Mouse (Mus musculus): ENCODE results near the gene Ttc8. TPM values are rescaled to one million over a fixed set of nuclear protein-coding genes. Genes with fewer than 3 reads are reported as not detected.
"Not testable (repeated sequence)": the region's sequence is repeated elsewhere in the genome, so short reads cannot be mapped to it uniquely, and the experiment has no call there.

Gene Ttc8
- polyA plus RNA-seq, 1 experiment from 2014 or later: 6.9 TPM

- no peak overlapping the region for H3K4me3 ChIP-seq (ENCODE audit: low read depth, low read length)
- no peak for ATAC-seq
- 88% methylated on average over 4 of the region's 4 CpGs for WGBS
These were observed 10.8 kb downstream of the Ttc8 start for GRCm38 (mm10) chr12:98931174-98931573.

GRCm38 (mm10) chr12:98932441-98932840 is 12.1 kb downstream of the Ttc8 start:
- Histone ChIP-seq H3K4me2 (replicated peaks; ENCODE audit: low read depth) (no peak overlapping the region), H3K27me3 (replicated peaks; ENCODE audit: control insufficient read depth, insufficient read depth, low read length) (no peaks in the 10 kb centered on the region), H3K4me3 (ENCODE audit: low read depth, low read length) (no peak overlapping the region), H3K36me3 (ENCODE audit: control insufficient read depth, insufficient read depth) (no peaks in the 10 kb centered on the region), H3K4me1 (replicated peaks; ENCODE audit: control insufficient read depth, insufficient read depth, low read length) (no peaks in the 10 kb centered on the region), H3K9ac (ENCODE audit: low read depth, low read length) (no peak overlapping the region), H3K9me3 (ENCODE audit: control insufficient read depth) (no peaks in the 10 kb centered on the region), H3K27ac (ENCODE audit: low read depth, low read length) (no peak overlapping the region)
- no peak for ATAC-seq
- no peak for TF ChIP-seq CTCF (IDR thresholded peaks at IDR 0.05; ENCODE audit: low read depth)
- WGBS: 93% methylated on average over 4 of the region's 4 CpGs

More at GRCm38 (mm10) chr12:98931174-98931573, 10.8 kb downstream of the Ttc8 start:
- no peak overlapping the region for H3K4me2 ChIP-seq (replicated peaks; ENCODE audit: low read depth)
- H3K27me3 ChIP-seq (replicated peaks; ENCODE audit: control insufficient read depth, insufficient read depth, low read length): no peaks in the 10 kb centered on the region
- H3K36me3 ChIP-seq (ENCODE audit: control insufficient read depth, insufficient read depth): no peaks in the 10 kb centered on the region
- H3K27ac ChIP-seq (ENCODE audit: low read depth, low read length): no peak overlapping the region
- H3K4me1 ChIP-seq (replicated peaks; ENCODE audit: control insufficient read depth, insufficient read depth, low read length): no peaks in the 10 kb centered on the region
- no peak for TF ChIP-seq CTCF (IDR thresholded peaks at IDR 0.05; ENCODE audit: low read depth)
- no peak overlapping the region for H3K9ac ChIP-seq (ENCODE audit: low read depth, low read length)
- H3K9me3 ChIP-seq (ENCODE audit: control insufficient read depth): no peaks in the 10 kb centered on the region

GRCm38 (mm10) chr12:98932856-98933255 is 12.5 kb downstream of the Ttc8 start:
- 94% methylated on average over 1 of the region's 1 CpGs for WGBS
- H3K4me1 ChIP-seq (replicated peaks; ENCODE audit: control insufficient read depth, insufficient read depth, low read length): no peaks in the 10 kb centered on the region
- TF ChIP-seq CTCF (IDR thresholded peaks at IDR 0.05; ENCODE audit: low read depth): no peak
- no peak overlapping the region for H3K9ac ChIP-seq (ENCODE audit: low read depth, low read length)
- no peak for ATAC-seq
- H3K36me3 ChIP-seq (ENCODE audit: control insufficient read depth, insufficient read depth): no peaks in the 10 kb centered on the region
- H3K27me3 ChIP-seq (replicated peaks; ENCODE audit: control insufficient read depth, insufficient read depth, low read length): no peaks in the 10 kb centered on the region
- H3K4me3 ChIP-seq (ENCODE audit: low read depth, low read length): no peak overlapping the region
- H3K9me3 ChIP-seq (ENCODE audit: control insufficient read depth): no peaks in the 10 kb centered on the region
- no peak overlapping the region for H3K4me2 ChIP-seq (replicated peaks; ENCODE audit: low read depth)
- H3K27ac ChIP-seq (ENCODE audit: low read depth, low read length): no peak overlapping the region

- 63% methylated on average over 5 of the region's 5 CpGs for WGBS
- H3K9me3 ChIP-seq (ENCODE audit: control insufficient read depth); H3K9ac ChIP-seq (ENCODE audit: low read depth, low read length); H3K36me3 ChIP-seq (ENCODE audit: control insufficient read depth, insufficient read depth); H3K27me3 ChIP-seq (replicated peaks; ENCODE audit: control insufficient read depth, insufficient read depth, low read length); H3K27ac ChIP-seq (ENCODE audit: low read depth, low read length); H3K4me2 ChIP-seq (replicated peaks; ENCODE audit: low read depth); ATAC-seq; H3K4me1 ChIP-seq (replicated peaks; ENCODE audit: control insufficient read depth, insufficient read depth, low read length); H3K4me3 ChIP-seq (ENCODE audit: low read depth, low read length): not testable (repeated sequence)
These were observed 30.9 kb downstream of the Ttc8 start for GRCm38 (mm10) chr12:98951295-98951694.

GRCm38 (mm10) chr12:98956951-98957350 is 36.6 kb downstream of the Ttc8 start:
- Histone ChIP-seq H3K27ac (ENCODE audit: low read depth, low read length) (no peak overlapping the region), H3K27me3 (replicated peaks; ENCODE audit: control insufficient read depth, insufficient read depth, low read length) (no peaks in the 10 kb centered on the region), H3K4me2 (replicated peaks; ENCODE audit: low read depth) (no peak overlapping the region), H3K36me3 (ENCODE audit: control insufficient read depth, insufficient read depth) (no peaks in the 10 kb centered on the region), H3K9me3 (ENCODE audit: control insufficient read depth) (no peaks in the 10 kb centered on the region), H3K9ac (ENCODE audit: low read depth, low read length) (no peak overlapping the region), H3K4me3 (ENCODE audit: low read depth, low read length) (no peak overlapping the region), H3K4me1 (replicated peaks; ENCODE audit: control insufficient read depth, insufficient read depth, low read length) (no peaks in the 10 kb centered on the region)
- 89% methylated on average over 2 of the region's 2 CpGs for WGBS
- TF ChIP-seq CTCF (IDR thresholded peaks at IDR 0.05; ENCODE audit: low read depth): no peak
- no peak for ATAC-seq

- H3K27ac ChIP-seq (ENCODE audit: low read depth, low read length): no peak overlapping the region
- no peaks in the 10 kb centered on the region for H3K9me3 ChIP-seq (ENCODE audit: control insufficient read depth)
- 89% methylated on average over 11 of the region's 11 CpGs for WGBS
- TF ChIP-seq CTCF (IDR thresholded peaks at IDR 0.05; ENCODE audit: low read depth): no peak
- H3K9ac ChIP-seq (ENCODE audit: low read depth, low read length): no peak overlapping the region
- H3K27me3 ChIP-seq (replicated peaks; ENCODE audit: control insufficient read depth, insufficient read depth, low read length): no peaks in the 10 kb centered on the region
- H3K4me2 ChIP-seq (replicated peaks; ENCODE audit: low read depth): no peak overlapping the region
- no peak for ATAC-seq
- H3K4me1 ChIP-seq (replicated peaks; ENCODE audit: control insufficient read depth, insufficient read depth, low read length): no peaks in the 10 kb centered on the region
- H3K4me3 ChIP-seq (ENCODE audit: low read depth, low read length): no peak overlapping the region
- no peaks in the 10 kb centered on the region for H3K36me3 ChIP-seq (ENCODE audit: control insufficient read depth, insufficient read depth)
These were observed 37.1 kb downstream of the Ttc8 start for GRCm38 (mm10) chr12:98957455-98957854.

- 77% methylated on average over 7 of the region's 7 CpGs for WGBS
- H3K36me3 ChIP-seq (ENCODE audit: control insufficient read depth, insufficient read depth): no peaks in the 10 kb centered on the region
- H3K9me3 ChIP-seq (ENCODE audit: control insufficient read depth): no peaks in the 10 kb centered on the region
- no peaks in the 10 kb centered on the region for H3K27me3 ChIP-seq (replicated peaks; ENCODE audit: control insufficient read depth, insufficient read depth, low read length)
- no peak overlapping the region for H3K9ac ChIP-seq (ENCODE audit: low read depth, low read length)
- ATAC-seq: no peak
- TF ChIP-seq CTCF (IDR thresholded peaks at IDR 0.05; ENCODE audit: low read depth): no peak
- H3K4me1 ChIP-seq (replicated peaks; ENCODE audit: control insufficient read depth, insufficient read depth, low read length): no peaks in the 10 kb centered on the region
- no peak overlapping the region for H3K4me3 ChIP-seq (ENCODE audit: low read depth, low read length)
- no peak overlapping the region for H3K27ac ChIP-seq (ENCODE audit: low read depth, low read length)
- no peak overlapping the region for H3K4me2 ChIP-seq (replicated peaks; ENCODE audit: low read depth)
These were observed 40.6 kb downstream of the Ttc8 start for GRCm38 (mm10) chr12:98961008-98961407.
